Mouse (Mus musculus): Measurements from ENCODE around the gene Zcchc24. TPM values are rescaled to one million over a fixed set of nuclear protein-coding genes. Genes with fewer than 3 reads are reported as not detected.
A peak's percentile ranks its signal among the peaks of the same experiment; 100 is the strongest.

Zcchc24 gene
- polyA plus RNA-seq, 1 experiment from 2014 or later: 10.5 TPM

GRCm38 (mm10) chr14:25741840-25742367, 26.9 kb downstream of the Zcchc24 start:
- Histone ChIP-seq H3K27me3 (ENCODE audit: insufficient read depth, poor library complexity, severe bottlenecking) (no peaks in the 10 kb centered on the region; the same call in 1 of the 2 replicates), H3K4me1 (replicated peaks) (peaks cover 33% of the 10 kb centered on the region), H3K4me3 (no peak overlapping the region), H3K27ac (no peak overlapping the region), H3K36me3 (no peaks in the 10 kb centered on the region), H3K9me3 (no peaks in the 10 kb centered on the region)
- no peak for DNase-seq (ENCODE audit: low spot score)
- 61% methylated on average over 5 of the region's 5 CpGs for WGBS

GRCm38 (mm10) chr14:25741211-25741610, 27.6 kb downstream of the Zcchc24 start:
- 79% methylated on average over 3 of the region's 3 CpGs for WGBS
- DNase-seq (ENCODE audit: low spot score): no peak
- H3K36me3 ChIP-seq: no peaks in the 10 kb centered on the region

GRCm38 (mm10) chr14:25739957-25740565, 28.8 kb downstream of the Zcchc24 start:
- H3K27ac ChIP-seq: peak overlapping the region; percentile 53; the same call in 1 of the 2 replicates
- DNase-seq (ENCODE audit: low spot score): no peak
- no peaks in the 10 kb centered on the region for H3K36me3 ChIP-seq
- H3K27me3 ChIP-seq (ENCODE audit: insufficient read depth, poor library complexity, severe bottlenecking): no peaks in the 10 kb centered on the region
- H3K4me1 ChIP-seq (replicated peaks): peaks cover 40% of the 10 kb centered on the region
- no peaks in the 10 kb centered on the region for H3K9me3 ChIP-seq
- 66% methylated on average over 4 of the region's 4 CpGs for WGBS
- no peak overlapping the region for H3K4me3 ChIP-seq

More at GRCm38 (mm10) chr14:25741211-25741610, 27.6 kb downstream of the Zcchc24 start:
- Histone ChIP-seq H3K4me1 (replicated peaks) (peaks cover 37% of the 10 kb centered on the region), H3K9me3 (no peaks in the 10 kb centered on the region), H3K27ac (0 out of 2 replicates have a peak overlapping the region, but pooled peaks have one; percentile 23), H3K27me3 (ENCODE audit: insufficient read depth, poor library complexity, severe bottlenecking) (no peaks in the 10 kb centered on the region; the same call in 1 of the 2 replicates), H3K4me3 (no peak overlapping the region)

GRCm38 (mm10) chr14:25738591-25739001, 30.2 kb downstream of the Zcchc24 start:
- Histone ChIP-seq H3K4me1 (replicated peaks) (peaks cover 50% of the 10 kb centered on the region), H3K36me3 (no peaks in the 10 kb centered on the region), H3K4me3 (no peak overlapping the region), H3K9me3 (no peaks in the 10 kb centered on the region), H3K27ac (peak overlapping the region; percentile 66), H3K27me3 (ENCODE audit: insufficient read depth, poor library complexity, severe bottlenecking) (no peaks in the 10 kb centered on the region)
- WGBS: 68% methylated on average over 14 of the region's 14 CpGs
- no peak for DNase-seq (ENCODE audit: low spot score)

GRCm38 (mm10) chr14:25736589-25736988, 32.2 kb downstream of the Zcchc24 start:
- WGBS: 83% methylated on average over 6 of the region's 6 CpGs

GRCm38 (mm10) chr14:25736140-25736539, 32.7 kb downstream of the Zcchc24 start:
- H3K9me3 ChIP-seq: no peaks in the 10 kb centered on the region
- no peaks in the 10 kb centered on the region for H3K27me3 ChIP-seq (ENCODE audit: insufficient read depth, poor library complexity, severe bottlenecking)
- H3K27ac ChIP-seq: no peak overlapping the region; the same call in 1 of the 2 replicates
- no peaks in the 10 kb centered on the region for H3K36me3 ChIP-seq
- WGBS: 77% methylated on average over 3 of the region's 3 CpGs
- no peak overlapping the region for H3K4me3 ChIP-seq
- no peak for DNase-seq (ENCODE audit: low spot score)
- H3K4me1 ChIP-seq (replicated peaks): peaks cover 50% of the 10 kb centered on the region

More at GRCm38 (mm10) chr14:25736589-25736988, 32.2 kb downstream of the Zcchc24 start:
- Histone ChIP-seq H3K36me3 (no peaks in the 10 kb centered on the region), H3K27me3 (ENCODE audit: insufficient read depth, poor library complexity, severe bottlenecking) (no peaks in the 10 kb centered on the region), H3K9me3 (no peaks in the 10 kb centered on the region), H3K27ac (0 out of 2 replicates have a peak overlapping the region, but pooled peaks have one; percentile 35), H3K4me1 (replicated peaks) (peaks cover 50% of the 10 kb centered on the region), H3K4me3 (no peak overlapping the region)
- no peak for DNase-seq (ENCODE audit: low spot score)

- H3K4me1 ChIP-seq (replicated peaks): peaks cover 43% of the 10 kb centered on the region
- no peaks in the 10 kb centered on the region for H3K27me3 ChIP-seq (ENCODE audit: insufficient read depth, poor library complexity, severe bottlenecking)
- H3K4me3 ChIP-seq: no peak overlapping the region
- no peaks in the 10 kb centered on the region for H3K36me3 ChIP-seq
- H3K9me3 ChIP-seq: no peaks in the 10 kb centered on the region
- no peak for DNase-seq (ENCODE audit: low spot score)
- WGBS: 34% methylated on average over 17 of the region's 17 CpGs
- peak overlapping the region; percentile 78 for H3K27ac ChIP-seq
These were observed 33.8 kb downstream of the Zcchc24 start for GRCm38 (mm10) chr14:25734736-25735716.

- WGBS: 66% methylated on average over 5 of the region's 5 CpGs
- H3K4me3 ChIP-seq: no peak overlapping the region
- peaks cover 38% of the 10 kb centered on the region for H3K4me1 ChIP-seq (replicated peaks)
- H3K9me3 ChIP-seq: no peaks in the 10 kb centered on the region
- no peaks in the 10 kb centered on the region for H3K27me3 ChIP-seq (ENCODE audit: insufficient read depth, poor library complexity, severe bottlenecking)
- H3K27ac ChIP-seq: peak overlapping the region; percentile 35; the same call in 1 of the 2 replicates
- no peak for DNase-seq (ENCODE audit: low spot score)
- H3K36me3 ChIP-seq: no peaks in the 10 kb centered on the region
These were observed 41.7 kb downstream of the Zcchc24 start for GRCm38 (mm10) chr14:25727149-25727510.

GRCm38 (mm10) chr14:25726226-25727148, 42.4 kb downstream of the Zcchc24 start:
- WGBS: 52% methylated on average over 20 of the region's 20 CpGs
- Histone ChIP-seq H3K27ac (0 out of 2 replicates have a peak overlapping the region, but pooled peaks have one; percentile 35), H3K9me3 (no peaks in the 10 kb centered on the region), H3K4me3 (no peak overlapping the region), H3K36me3 (no peaks in the 10 kb centered on the region), H3K27me3 (ENCODE audit: insufficient read depth, poor library complexity, severe bottlenecking) (no peaks in the 10 kb centered on the region), H3K4me1 (replicated peaks) (peaks cover 38% of the 10 kb centered on the region)
- peak; percentile 77 for DNase-seq (ENCODE audit: low spot score)

GRCm38 (mm10) chr14:25725690-25726089, 43.1 kb downstream of the Zcchc24 start:
- H3K27ac ChIP-seq: peak overlapping the region; percentile 59
- no peaks in the 10 kb centered on the region for H3K9me3 ChIP-seq
- no peaks in the 10 kb centered on the region for H3K36me3 ChIP-seq
- WGBS: 26% methylated on average over 4 of the region's 4 CpGs
- peaks cover 38% of the 10 kb centered on the region for H3K4me1 ChIP-seq (replicated peaks)
- DNase-seq (ENCODE audit: low spot score): no peak
- H3K4me3 ChIP-seq: no peak overlapping the region
- no peaks in the 10 kb centered on the region for H3K27me3 ChIP-seq (ENCODE audit: insufficient read depth, poor library complexity, severe bottlenecking)

GRCm38 (mm10) chr14:25725032-25725497, 43.8 kb downstream of the Zcchc24 start:
- no peak overlapping the region for H3K4me3 ChIP-seq
- peaks cover 38% of the 10 kb centered on the region for H3K4me1 ChIP-seq (replicated peaks)
- no peaks in the 10 kb centered on the region for H3K9me3 ChIP-seq
- peak; percentile 39 for DNase-seq (ENCODE audit: low spot score)
- 75% methylated on average over 11 of the region's 11 CpGs for WGBS
- peak overlapping the region; percentile 59 for H3K27ac ChIP-seq
- no peaks in the 10 kb centered on the region for H3K27me3 ChIP-seq (ENCODE audit: insufficient read depth, poor library complexity, severe bottlenecking)
- H3K36me3 ChIP-seq: no peaks in the 10 kb centered on the region

Measured in hindbrain, embryonic 10.5 days (tissue).